Mouse (Mus musculus) forebrain, embryonic 13.5 days (tissue): ENCODE data around the gene Cers2. TPM values are rescaled to one million over a fixed set of nuclear protein-coding genes. Genes with fewer than 3 reads are reported as not detected.
"Not testable (repeated sequence)": the region's sequence is repeated elsewhere in the genome, so short reads cannot be mapped to it uniquely, and the experiment has no call there.

ENCODE experiments used
- ATAC-seq: fragments of 200-750 bp; cut with Nextera tagmentation; 2 replicates; pipeline ENCODE4 v1.8.0; 2017
- H3K27ac ChIP-seq: fragments of 300-500 bp; sonication (generic); 2 replicates; pipeline ENCODE4 v1.5.1; 2015; ENCODE audit warnings: inconsistent platforms, mild to moderate bottlenecking, moderate library complexity
- H3K27me3 ChIP-seq: fragments of 300-500 bp; sonication (generic); 2 replicates; pipeline ENCODE4 v1.6.1; 2015; ENCODE audit warnings: mild to moderate bottlenecking, inconsistent platforms
- H3K36me3 ChIP-seq: fragments of 300-500 bp; sonication (generic); 2 replicates; pipeline ENCODE4 v1.6.1; 2015; ENCODE audit warnings: mild to moderate bottlenecking, inconsistent platforms; ENCODE audit not compliant: poor library complexity, severe bottlenecking
- H3K4me1 ChIP-seq: fragments of 300-500 bp; sonication (generic); 2 replicates; pipeline ENCODE4 v1.6.1; 2015; ENCODE audit warnings: inconsistent platforms
- H3K4me2 ChIP-seq: fragments of 300-500 bp; sonication (generic); 2 replicates; pipeline ENCODE4 v1.6.1; 2015; ENCODE audit warnings: inconsistent platforms, mild to moderate bottlenecking, moderate library complexity
- H3K4me3 ChIP-seq: fragments of 300-500 bp; sonication (generic); 2 replicates; pipeline ENCODE4 v1.5.1; 2015; ENCODE audit warnings: mild to moderate bottlenecking, inconsistent platforms
- H3K9ac ChIP-seq: fragments of 300-500 bp; sonication (generic); 2 replicates; pipeline ENCODE4 v1.6.1; 2015; ENCODE audit warnings: mild to moderate bottlenecking, inconsistent platforms
- H3K9me3 ChIP-seq: fragments of 300-500 bp; sonication (generic); replicated peaks from 2 replicates; pipeline ENCODE4 v1.6.1; 2016; ENCODE audit warnings: inconsistent platforms
- WGBS: fragments of 180-500 bp; shearing (Covaris S2); methylation state at CpG from one replicate; pipeline ENCODE4 v1.1.7; 2015; 5-methylcytosine and 5-hydroxymethylcytosine counted together
- polyA plus RNA-seq: library from polyadenylated mRNA; unstranded; fragments of >200 nt; fragmentation: Nextera tagmentation; extraction: Ambion mirVana; gene quantifications from 2 replicates; pipeline ENCODE4 v1.2.1, GENCODE M21; 2015

The Cers2 gene
- polyA plus RNA-seq, 1 experiment from 2014 or later: 98.4 TPM

DNA sequence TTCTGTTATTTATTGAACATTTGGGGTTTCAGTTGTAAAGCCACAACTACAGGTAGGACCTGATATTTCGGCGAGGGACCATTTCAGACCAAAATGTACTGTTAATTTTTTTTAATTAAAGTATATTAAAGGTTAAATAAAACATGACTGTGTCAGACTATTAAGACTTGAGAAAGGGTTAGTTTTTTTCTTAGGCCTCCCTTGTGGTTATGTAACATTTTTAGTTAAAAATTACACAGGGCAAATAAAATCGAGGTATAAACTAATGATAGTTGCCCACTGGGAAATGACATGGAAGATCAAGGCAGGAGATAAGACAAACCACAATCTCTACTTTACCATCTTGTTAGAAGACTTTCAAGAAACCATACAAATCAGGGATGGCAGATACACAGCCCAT lies 8.8 kb downstream of the Cers2 start:
- Histone ChIP-seq H3K9ac (no peak overlapping the region), H3K27ac (no peak overlapping the region), H3K36me3 (peaks cover 91% of the 10 kb centered on the region), H3K9me3 (no peaks in the 10 kb centered on the region), H3K4me2 (no peak overlapping the region), H3K4me3 (no peak overlapping the region), H3K4me1 (peaks cover 5% of the 10 kb centered on the region; the same call in 1 of the 2 replicates), H3K27me3 (no peaks in the 10 kb centered on the region)
- 92% methylated on average over 3 of the region's 3 CpGs for WGBS
- no peak for ATAC-seq

DNA sequence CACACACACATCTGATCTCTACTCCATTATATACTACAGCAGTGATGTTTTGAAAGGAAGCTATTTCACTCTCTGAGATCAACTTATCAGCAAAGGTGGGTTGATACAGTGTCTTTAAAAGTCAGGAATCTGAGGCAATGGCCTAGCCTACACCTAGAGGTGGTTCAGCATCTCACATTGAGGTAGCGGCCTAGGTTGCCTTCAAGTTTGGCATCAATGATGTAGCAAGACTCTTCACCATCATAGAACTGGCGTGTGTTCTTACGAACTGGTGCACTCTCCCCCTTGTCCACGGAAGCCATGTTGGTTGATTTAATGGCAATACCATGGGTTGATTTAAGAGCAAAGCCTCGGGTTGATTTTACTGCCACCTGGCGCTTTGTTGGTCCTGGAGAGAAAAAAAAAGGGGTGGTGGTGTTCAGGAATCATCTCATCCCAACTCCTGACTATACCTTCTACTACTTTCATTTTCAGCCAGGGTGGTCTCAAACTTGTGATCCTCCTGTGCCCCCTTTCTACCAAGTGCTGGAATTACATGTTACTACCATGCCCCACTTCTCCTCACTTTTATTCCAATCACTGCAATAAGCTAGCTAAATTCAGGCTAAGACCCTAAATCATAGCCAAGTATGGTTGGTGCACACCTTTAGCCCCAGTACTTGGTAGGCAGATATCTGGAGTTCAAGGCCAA lies 10.0 kb downstream of the Cers2 start:
- Histone ChIP-seq H3K36me3 (peaks cover 97% of the 10 kb centered on the region), H3K4me3 (no peak overlapping the region), H3K4me2 (no peak overlapping the region), H3K4me1 (no peaks in the 10 kb centered on the region), H3K27me3 (no peaks in the 10 kb centered on the region), H3K9me3 (no peaks in the 10 kb centered on the region), H3K27ac (no peak overlapping the region), H3K9ac (no peak overlapping the region)
- WGBS: 92% methylated on average over 6 of the region's 6 CpGs
- no peak for ATAC-seq

GRCm38 (mm10) chr3:95328803-95329404 lies 14.3 kb downstream of the Cers2 start:
- no peak overlapping the region for H3K4me3 ChIP-seq
- no peaks in the 10 kb centered on the region for H3K27me3 ChIP-seq
- no peak overlapping the region for H3K27ac ChIP-seq
- no peaks in the 10 kb centered on the region for H3K4me1 ChIP-seq
- H3K9me3 ChIP-seq: no peaks in the 10 kb centered on the region
- peaks cover 89% of the 10 kb centered on the region for H3K36me3 ChIP-seq
- no peak overlapping the region for H3K4me2 ChIP-seq
- no peak overlapping the region for H3K9ac ChIP-seq
- 87% methylated on average over 1 of the region's 1 CpGs for WGBS
- ATAC-seq: no peak

GRCm38 (mm10) chr3:95331528-95331927 lies 16.9 kb downstream of the Cers2 start:
- H3K9ac ChIP-seq: no peak overlapping the region
- ATAC-seq: no peak

DNA sequence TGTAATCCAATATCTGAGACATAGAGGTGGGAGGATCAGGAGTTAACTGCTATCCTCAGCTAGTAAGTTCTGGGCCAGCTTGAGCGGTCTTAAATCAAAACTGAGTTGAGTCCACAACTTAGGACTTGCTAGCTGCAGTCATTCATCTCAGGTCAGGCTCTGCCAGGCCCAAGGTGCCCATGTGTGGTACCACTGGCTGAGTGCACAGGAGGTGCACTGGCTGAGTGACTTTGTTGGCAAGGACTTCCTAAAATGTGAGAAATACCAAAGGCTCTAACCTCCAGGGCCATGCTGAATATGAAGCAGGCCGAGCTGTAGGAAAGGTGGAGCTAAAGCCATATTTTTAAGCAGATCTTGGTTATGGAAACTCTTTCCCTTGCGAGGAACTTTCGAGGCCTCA lies 22.8 kb downstream of the Cers2 start:
- no peak overlapping the region for H3K4me3 ChIP-seq
- no peak for ATAC-seq
- H3K4me1 ChIP-seq: no peaks in the 10 kb centered on the region
- H3K27me3 ChIP-seq: no peaks in the 10 kb centered on the region
- no peak overlapping the region for H3K9ac ChIP-seq
- H3K36me3 ChIP-seq: peaks cover 98% of the 10 kb centered on the region
- no peaks in the 10 kb centered on the region for H3K9me3 ChIP-seq
- no peak overlapping the region for H3K4me2 ChIP-seq
- H3K27ac ChIP-seq: no peak overlapping the region
- WGBS: 98% methylated on average over 4 of the region's 4 CpGs

More at GRCm38 (mm10) chr3:95331528-95331927, 16.9 kb downstream of the Cers2 start:
- Histone ChIP-seq H3K27ac (no peak overlapping the region), H3K4me1 (no peaks in the 10 kb centered on the region), H3K27me3 (no peaks in the 10 kb centered on the region), H3K4me2 (no peak overlapping the region), H3K9me3 (no peaks in the 10 kb centered on the region), H3K4me3 (no peak overlapping the region), H3K36me3 (peaks cover 87% of the 10 kb centered on the region)
- WGBS: 80% methylated on average over 1 of the region's 1 CpGs

- H3K4me1 ChIP-seq: no peaks in the 10 kb centered on the region
- no peak for ATAC-seq
- 96% methylated on average over 4 of the region's 4 CpGs for WGBS
- H3K4me2 ChIP-seq: no peak overlapping the region
- H3K27ac ChIP-seq: no peak overlapping the region
- H3K9me3 ChIP-seq: no peaks in the 10 kb centered on the region
- H3K9ac ChIP-seq: no peak overlapping the region
- no peak overlapping the region for H3K4me3 ChIP-seq
- peaks cover 98% of the 10 kb centered on the region for H3K36me3 ChIP-seq
- no peaks in the 10 kb centered on the region for H3K27me3 ChIP-seq
Observed at GRCm38 (mm10) chr3:95338251-95338650, 23.7 kb downstream of the Cers2 start.

- 91% methylated on average over 9 of the region's 9 CpGs for WGBS
- H3K4me1 ChIP-seq, H3K9me3 ChIP-seq, H3K4me2 ChIP-seq, H3K27me3 ChIP-seq, H3K27ac ChIP-seq, H3K9ac ChIP-seq, ATAC-seq, H3K4me3 ChIP-seq: not testable (repeated sequence)
- H3K36me3 ChIP-seq: peaks cover 94% of the 10 kb centered on the region
Observed at GRCm38 (mm10) chr3:95343356-95344000, 28.9 kb downstream of the Cers2 start.

DNA sequence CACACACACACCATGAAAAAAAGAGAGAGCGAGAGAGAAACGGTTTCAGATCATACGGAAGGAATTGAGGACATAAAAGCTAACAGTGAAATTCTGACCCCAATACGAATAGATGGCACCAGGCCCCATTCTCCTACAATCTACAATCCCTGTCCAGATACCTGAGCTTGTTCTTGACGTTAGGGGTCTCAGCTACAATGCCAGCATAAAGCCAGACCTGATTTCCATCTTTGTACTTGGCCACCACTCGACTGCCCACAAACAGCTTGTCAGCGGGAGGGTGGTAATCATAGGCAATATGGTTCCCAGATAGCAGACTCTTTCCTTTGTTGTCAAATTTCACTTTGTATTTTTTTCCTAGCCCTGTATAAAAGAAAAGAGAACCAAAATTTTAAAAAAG lies 31.9 kb downstream of the Cers2 start:
- Histone ChIP-seq H3K9ac (no peak overlapping the region; the same call in 1 of the 2 replicates), H3K27me3 (no peaks in the 10 kb centered on the region), H3K36me3 (peaks cover 92% of the 10 kb centered on the region), H3K4me1 (no peaks in the 10 kb centered on the region), H3K9me3 (no peaks in the 10 kb centered on the region), H3K4me3 (no peak overlapping the region), H3K4me2 (no peak overlapping the region), H3K27ac (no peak overlapping the region)
- WGBS: 92% methylated on average over 7 of the region's 7 CpGs
- no peak for ATAC-seq

- H3K9me3 ChIP-seq, H3K9ac ChIP-seq, H3K4me2 ChIP-seq, H3K4me3 ChIP-seq, H3K27me3 ChIP-seq, H3K27ac ChIP-seq, H3K4me1 ChIP-seq, ATAC-seq: not testable (repeated sequence)
- H3K36me3 ChIP-seq: peaks cover 92% of the 10 kb centered on the region
- WGBS: 90% methylated on average over 5 of the region's 5 CpGs
Observed at GRCm38 (mm10) chr3:95348343-95348742, 33.8 kb downstream of the Cers2 start.

- ATAC-seq: no peak
- H3K9ac ChIP-seq: no peak overlapping the region
- no peaks in the 10 kb centered on the region for H3K9me3 ChIP-seq
- H3K27me3 ChIP-seq: no peaks in the 10 kb centered on the region
- H3K36me3 ChIP-seq: peaks cover 91% of the 10 kb centered on the region
- no peak overlapping the region for H3K4me3 ChIP-seq
- no peak overlapping the region for H3K27ac ChIP-seq
- no peaks in the 10 kb centered on the region for H3K4me1 ChIP-seq
- H3K4me2 ChIP-seq: no peak overlapping the region
Observed at GRCm38 (mm10) chr3:95349491-95349890, 34.9 kb downstream of the Cers2 start.

DNA sequence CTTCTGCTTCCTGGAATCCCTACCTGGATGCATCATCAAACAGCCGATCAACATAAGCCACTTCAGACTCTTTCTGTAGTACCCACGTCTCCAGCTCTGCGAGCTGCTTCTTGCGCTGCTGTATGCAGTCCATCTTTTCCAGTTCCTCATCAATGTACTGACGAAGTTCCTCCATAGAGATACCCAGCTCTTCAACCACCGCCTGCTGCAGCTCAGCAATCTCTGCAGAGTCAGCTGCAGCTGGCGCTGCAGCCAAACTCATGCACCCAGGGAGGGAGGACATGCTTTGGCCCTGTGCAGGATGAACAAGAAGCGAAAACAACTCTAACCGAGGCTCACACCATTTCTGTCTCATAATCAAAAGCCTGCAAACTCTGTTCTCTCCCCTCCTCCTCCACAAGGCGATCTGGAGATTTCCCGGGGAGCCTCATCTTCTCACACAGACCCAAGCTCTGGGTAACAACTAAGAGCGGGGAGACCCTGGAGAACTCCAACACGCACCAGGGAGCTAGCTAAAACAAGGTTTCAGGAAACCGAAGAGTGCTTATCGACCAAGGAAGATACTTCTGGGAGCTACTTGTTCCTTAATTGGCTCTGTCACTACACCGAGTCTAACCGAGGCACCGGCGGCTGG lies 41.4 kb downstream of the Cers2 start:
- not testable (repeated sequence) for H3K9me3 ChIP-seq, H3K27ac ChIP-seq, H3K27me3 ChIP-seq, H3K4me1 ChIP-seq, ATAC-seq
- WGBS: 29% methylated on average over 10 of the region's 19 CpGs
- H3K4me2 ChIP-seq: peak overlapping the region; percentile 55
- peak overlapping the region; percentile 52 for H3K4me3 ChIP-seq
- peak overlapping the region; percentile 67; the same call in 1 of the 2 replicates for H3K9ac ChIP-seq
- H3K36me3 ChIP-seq: peaks cover 28% of the 10 kb centered on the region
